Mouse (Mus musculus) left cerebral cortex, adult 2 months (tissue): ENCODE data around the gene Creb3l1. TPM values are rescaled to one million over a fixed set of nuclear protein-coding genes. Genes with fewer than 3 reads are reported as not detected.

Experiments used
- DNase-seq, 2 experiments: peaks; one replicate each; pipeline ENCODE4 v3.0.0; 2021 to 2022; ENCODE audit warnings: low spot score in 2 of 2, mixed read lengths in 1 of 2; ENCODE audit errors: extremely low spot score in 1 of 2
- H3K27ac ChIP-seq: fragments of 200-600 bp; 2 replicates; pipeline ENCODE4 v1.8.1; 2022
- H3K4me3 ChIP-seq: fragments of 200-600 bp; 2 replicates; pipeline ENCODE4 v1.8.1; 2022
- CTCF ChIP-seq: fragments of 200-600 bp; IDR thresholded peaks from 2 replicates; pipeline ENCODE4 v1.8.1; 2022; ENCODE audit warnings: antibody characterized with exemption, mild to moderate bottlenecking, moderate library complexity
- intact Hi-C: fragments of 180-260 bp; cut with DNase I; formaldehyde crosslinking; loops from one replicate; pipeline ENCODE4 v1.15.1; 2025
- total RNA-seq, 2 experiments: library from RNA; stranded (reverse); gene quantifications; 2 replicates each; pipeline ENCODE4 v1.2.3; 2021

Creb3l1 gene
- total RNA-seq, 2 experiments from 2014 or later: 2.3 TPM

DNA sequence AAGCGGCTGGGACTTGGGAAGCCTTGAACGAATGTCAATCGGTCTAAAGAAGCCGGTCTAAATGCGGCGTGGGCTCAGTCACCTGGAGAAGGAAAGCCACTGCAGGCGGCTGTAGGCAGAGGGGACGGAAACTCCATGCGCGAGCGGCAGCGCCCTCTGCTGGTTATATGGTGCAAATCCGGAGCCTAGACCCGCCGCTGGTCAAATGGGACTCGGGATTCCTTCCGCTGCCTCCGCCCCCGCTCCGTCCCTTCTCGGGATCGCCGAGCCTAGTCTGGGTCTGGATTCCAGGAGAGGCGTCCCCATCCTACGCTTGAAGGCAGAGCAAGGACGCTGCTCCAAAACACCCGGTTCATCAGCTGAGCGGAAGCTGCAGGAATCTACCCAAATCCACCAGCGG lies 34.2 kb upstream of the Creb3l1 start:
- peak overlapping the region; percentile 97 for H3K27ac ChIP-seq
- peak; percentile 95 to 98 for DNase-seq
- TF ChIP-seq CTCF: peak; percentile 93
- intact Hi-C loops: loop anchor here (1.0 to 10.0 kb wide), 6 partner anchors 51 to 284 kb away; partner anchors contain the start of genes Chrm4 and Gm9821
- H3K4me3 ChIP-seq: peak overlapping the region; percentile 71

DNA sequence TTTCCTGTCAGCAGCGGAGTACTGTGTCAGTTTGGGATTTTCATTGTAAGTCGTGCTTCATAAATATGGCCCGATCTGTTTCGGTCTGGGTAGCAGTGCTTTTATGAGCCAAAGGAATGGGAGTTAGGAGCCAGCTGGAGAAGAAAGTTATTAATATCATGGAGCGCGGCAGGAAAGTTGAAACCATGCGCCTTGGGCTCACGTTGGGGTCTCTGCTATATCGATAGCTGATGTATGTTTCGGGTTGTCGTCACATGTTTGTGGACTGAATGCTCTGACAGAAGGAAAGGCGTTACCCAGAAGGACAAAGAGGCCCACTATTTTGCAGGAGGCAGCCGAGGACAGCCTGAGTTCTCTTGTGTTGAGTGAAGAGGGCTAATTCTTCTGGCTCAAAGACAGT lies 32.5 kb upstream of the Creb3l1 start:
- intact Hi-C loops: loop anchor here (5.0 to 10.0 kb wide), 3 partner anchors 109 to 282 kb away; partner anchors contain the start of genes Chrm4 and Gm9821
- TF ChIP-seq CTCF: no peak
- Histone ChIP-seq H3K4me3 (no peak overlapping the region), H3K27ac (no peak overlapping the region)
- no peak for DNase-seq

DNA sequence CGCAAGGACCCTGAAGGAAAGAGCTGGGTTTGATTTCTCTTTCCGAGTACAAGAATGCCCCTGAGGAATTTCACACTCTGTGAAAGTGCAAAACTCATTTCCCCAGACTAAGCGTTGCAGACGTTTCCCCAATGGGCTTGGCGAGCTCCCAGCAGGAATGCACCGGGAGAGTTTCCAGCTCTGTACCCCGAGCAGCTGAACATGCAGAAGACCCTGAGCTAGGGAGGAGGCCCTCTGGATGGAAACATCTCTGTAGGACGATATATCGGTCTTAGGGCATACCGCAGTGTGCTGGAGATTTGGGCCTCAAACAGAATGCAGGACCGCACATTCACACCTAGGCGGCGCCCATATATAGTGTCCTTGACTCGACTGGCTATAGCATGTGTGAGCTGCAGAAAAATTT lies 31.5 kb upstream of the Creb3l1 start:
- peak; percentile 65 for TF ChIP-seq CTCF
- H3K27ac ChIP-seq: peak overlapping the region; percentile 71
- intact Hi-C loops: loop anchor here (5.0 to 10.0 kb wide), 3 partner anchors 109 to 281 kb away; partner anchors contain the start of genes Chrm4 and Gm9821

DNA sequence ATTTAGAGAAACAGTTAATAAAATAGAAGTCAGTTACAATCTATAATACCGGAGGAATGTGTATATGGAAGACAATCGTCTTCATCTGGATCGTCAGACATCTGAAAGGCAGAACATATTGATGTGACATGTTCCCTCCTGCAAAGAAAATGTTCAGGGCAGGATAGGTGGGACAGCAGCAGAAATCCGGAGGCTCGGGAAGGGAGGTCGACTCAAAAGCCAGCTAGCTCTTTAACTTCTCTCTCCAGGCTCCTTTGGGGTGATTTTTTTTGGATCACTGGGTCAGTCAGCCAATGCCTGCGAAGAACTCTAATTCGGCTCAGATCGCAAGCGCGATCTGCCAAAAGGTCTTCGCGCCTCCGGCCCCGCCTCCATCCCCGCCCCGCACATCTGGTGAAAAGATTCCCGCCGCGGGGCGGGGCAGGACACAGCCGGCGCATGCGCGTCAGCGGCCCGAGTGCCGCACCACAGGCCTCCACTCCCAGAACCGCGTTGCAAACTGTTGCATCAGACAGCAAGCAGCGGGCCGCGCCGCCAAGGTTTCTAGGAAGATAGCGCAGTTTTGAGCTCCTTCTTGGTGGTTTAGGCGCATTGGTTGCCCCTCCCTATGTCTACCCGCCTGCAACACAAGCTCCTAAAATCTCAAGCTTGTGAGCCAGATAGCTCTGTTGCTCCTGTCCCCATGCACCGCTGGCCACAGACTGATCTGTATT lies 31.0 kb upstream of the Creb3l1 start:
- intact Hi-C loops: loop anchor here (5.0 to 10.0 kb wide), 3 partner anchors 108 to 280 kb away; partner anchors contain the start of genes Chrm4 and Gm9821
- H3K4me3 ChIP-seq: peak overlapping the region; percentile 41
- H3K27ac ChIP-seq: peak overlapping the region; percentile 71
- peak; percentile 86 to 89 for DNase-seq
- TF ChIP-seq CTCF: no peak

More for the DNA sequence above, 31.5 kb upstream of the Creb3l1 start:
- H3K4me3 ChIP-seq: peak overlapping the region; percentile 41
- DNase-seq: peak; percentile 34 to 43

DNA sequence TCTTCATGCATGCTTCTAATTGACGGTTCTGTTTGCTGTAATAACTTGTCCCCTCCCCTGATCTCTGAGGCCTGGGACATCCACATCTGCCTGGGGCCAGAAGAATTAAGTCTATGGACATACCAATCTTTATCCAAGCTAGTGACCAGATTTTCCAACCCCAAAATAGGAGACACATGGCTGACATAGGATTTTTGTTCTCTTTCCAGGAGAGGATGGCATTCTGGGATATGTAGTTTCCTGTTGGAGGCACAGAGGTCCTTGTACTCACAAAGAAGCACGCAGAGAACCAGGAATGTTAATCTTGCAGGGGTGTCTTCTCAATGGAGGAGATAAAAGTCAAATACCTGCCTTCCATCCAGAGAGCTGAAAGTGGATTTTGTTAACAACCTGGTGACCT lies 28.5 kb upstream of the Creb3l1 start:
- intact Hi-C loops: loop anchor here (10.0 kb wide), 1 partner anchor 278 kb away; no protein-coding TSS in a partner anchor
- no peak overlapping the region for H3K4me3 ChIP-seq
- no peak for DNase-seq
- peak overlapping the region; percentile 74 for H3K27ac ChIP-seq
- TF ChIP-seq CTCF: no peak

DNA sequence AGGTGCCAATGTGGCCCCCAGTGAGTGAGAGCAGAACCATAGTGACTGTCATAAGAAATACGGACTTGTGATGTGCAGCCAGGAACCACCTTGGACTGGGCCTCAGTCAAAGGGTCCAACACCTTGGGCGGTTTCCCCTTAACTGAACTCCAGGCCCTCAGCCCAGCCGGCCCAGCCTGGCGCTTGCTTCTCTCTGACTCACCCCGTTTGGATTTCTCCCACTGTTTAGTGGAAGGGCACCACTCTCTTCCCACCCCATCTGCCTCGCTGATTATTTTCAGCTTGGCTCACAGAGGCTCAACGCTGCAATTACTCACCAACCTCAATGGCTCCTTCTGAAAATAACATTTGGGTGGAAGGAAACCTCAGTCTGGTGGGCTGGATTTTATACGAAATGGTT lies 27.9 kb upstream of the Creb3l1 start:
- Histone ChIP-seq H3K27ac (peak overlapping the region; percentile 32; the same call in 1 of the 2 replicates), H3K4me3 (no peak overlapping the region)
- intact Hi-C loops: loop anchor here (10.0 kb wide), 1 partner anchor 277 kb away; no protein-coding TSS in a partner anchor
- no peak for TF ChIP-seq CTCF
- DNase-seq: peak; percentile 41 to 54

DNA sequence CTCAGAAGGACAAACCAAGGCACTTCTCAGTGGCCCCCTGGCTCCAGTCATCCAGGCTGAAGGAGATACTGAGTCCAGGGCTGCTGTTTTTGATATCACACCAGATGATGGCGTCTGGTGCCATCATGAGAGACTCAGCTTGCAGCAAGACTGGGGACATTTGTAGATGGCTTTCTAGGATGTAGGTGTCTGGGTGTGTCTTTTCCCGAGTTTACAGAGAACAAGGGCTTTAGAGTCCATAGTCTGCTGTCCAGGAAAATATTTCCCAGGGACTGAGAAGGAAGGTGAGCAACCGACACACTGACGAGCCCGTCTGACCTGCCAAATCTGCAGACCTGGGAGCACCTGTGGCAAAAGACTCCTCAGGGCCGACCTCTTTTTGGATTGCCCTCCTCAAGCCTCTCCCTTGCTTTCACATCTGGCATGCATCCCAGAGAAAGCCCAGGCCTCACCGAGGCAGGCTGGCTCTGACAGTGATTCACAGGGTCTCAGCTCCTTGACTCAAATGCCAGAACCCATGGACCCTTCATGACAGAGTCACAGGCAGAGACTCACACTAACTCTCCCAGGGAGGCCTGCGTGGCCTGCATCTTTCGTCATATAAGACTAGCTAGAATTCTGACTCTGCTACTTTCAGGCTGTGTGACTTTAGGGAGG lies 23.9 kb upstream of the Creb3l1 start:
- no peak overlapping the region for H3K4me3 ChIP-seq
- DNase-seq: no peak
- no peak for TF ChIP-seq CTCF
- no peak overlapping the region for H3K27ac ChIP-seq
- intact Hi-C loops: no loop called here

DNA sequence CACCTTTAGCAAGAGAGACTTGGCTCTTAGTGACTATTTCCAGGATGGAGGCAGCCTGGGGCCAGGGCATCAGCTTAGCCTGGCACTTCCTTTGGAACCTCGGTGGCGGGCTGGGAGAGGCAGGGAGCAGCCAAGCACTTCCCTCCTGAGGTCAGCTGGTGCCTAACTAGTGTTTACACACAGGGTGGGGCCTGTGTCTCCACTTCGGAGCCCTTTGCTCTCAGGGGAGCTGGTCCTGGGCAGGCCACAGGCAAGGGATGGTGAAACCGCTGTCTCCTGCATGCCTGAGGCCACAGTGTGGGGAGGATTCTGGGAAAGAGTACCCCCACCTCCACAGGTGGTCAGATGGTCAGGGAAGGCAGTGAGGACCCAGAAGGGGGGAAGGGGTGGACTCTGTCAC lies 23.3 kb upstream of the Creb3l1 start:
- no peak for DNase-seq
- Histone ChIP-seq H3K27ac (no peak overlapping the region), H3K4me3 (no peak overlapping the region)
- TF ChIP-seq CTCF: no peak
- intact Hi-C loops: no loop called here

DNA sequence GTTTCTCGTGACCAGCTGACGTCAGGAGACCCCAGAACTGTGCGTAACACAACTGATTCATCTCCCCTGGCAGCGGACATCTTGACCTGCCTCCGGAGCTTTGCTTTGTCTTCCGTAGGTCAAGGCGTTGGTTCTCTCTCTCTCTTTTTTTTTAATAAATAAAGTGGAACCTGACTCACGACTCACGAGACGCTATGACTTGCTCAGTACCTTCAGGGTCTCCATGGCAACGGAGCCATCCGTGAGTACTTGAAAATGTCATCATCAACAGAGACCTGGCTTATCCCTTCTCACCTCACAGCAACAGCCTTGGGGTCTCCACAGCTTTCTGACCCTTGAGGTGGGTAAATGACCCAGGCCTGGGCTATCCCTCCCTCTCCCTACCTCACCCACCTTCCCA lies 19.0 kb upstream of the Creb3l1 start:
- H3K27ac ChIP-seq: no peak overlapping the region
- no peak for DNase-seq
- no peak overlapping the region for H3K4me3 ChIP-seq
- intact Hi-C loops: no loop called here
- no peak for TF ChIP-seq CTCF

DNA sequence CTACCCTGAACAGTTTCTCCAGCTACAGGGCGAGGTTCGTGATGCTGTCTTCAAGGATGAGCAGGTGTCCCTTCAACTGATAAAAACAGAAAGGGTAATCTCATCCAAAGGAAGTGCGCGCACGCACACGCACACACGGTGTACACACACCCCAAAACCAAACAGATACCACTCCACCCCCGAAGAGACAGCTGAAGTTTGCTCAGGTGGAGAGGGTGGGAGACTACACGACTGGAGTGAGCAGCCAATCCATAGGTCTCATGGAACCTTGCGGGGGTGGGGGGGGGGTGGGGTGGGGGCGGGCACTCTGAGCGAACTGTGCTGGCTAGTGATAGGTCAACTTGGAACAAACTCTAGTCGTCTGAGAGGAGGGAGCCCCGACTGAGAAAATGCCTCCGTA lies 17.2 kb upstream of the Creb3l1 start:
- Histone ChIP-seq H3K27ac (no peak overlapping the region), H3K4me3 (no peak overlapping the region)
- TF ChIP-seq CTCF: no peak
- no peak for DNase-seq
- intact Hi-C loops: no loop called here

DNA sequence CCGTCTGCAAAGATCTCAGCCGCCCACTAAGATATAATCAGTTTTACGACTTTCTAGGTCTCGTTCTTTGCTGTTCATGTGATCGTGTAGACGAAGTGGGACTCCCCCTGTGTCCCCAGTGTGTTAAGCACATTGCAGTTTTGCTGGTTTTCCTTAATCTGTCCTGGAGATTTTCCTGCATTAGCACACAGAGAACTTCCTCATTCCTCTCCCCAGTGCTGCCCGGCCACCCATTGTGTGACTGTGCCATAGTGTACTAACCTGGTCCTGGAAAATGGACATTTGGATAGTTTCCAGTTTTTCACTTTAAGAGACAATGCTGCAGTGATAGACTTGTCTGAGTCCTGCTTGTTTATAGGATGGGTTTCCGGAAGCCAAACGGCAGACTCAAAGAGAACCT lies 10.0 kb upstream of the Creb3l1 start:
- no peak for DNase-seq
- Histone ChIP-seq H3K27ac (no peak overlapping the region), H3K4me3 (no peak overlapping the region)
- TF ChIP-seq CTCF: no peak
- intact Hi-C loops: no loop called here

DNA sequence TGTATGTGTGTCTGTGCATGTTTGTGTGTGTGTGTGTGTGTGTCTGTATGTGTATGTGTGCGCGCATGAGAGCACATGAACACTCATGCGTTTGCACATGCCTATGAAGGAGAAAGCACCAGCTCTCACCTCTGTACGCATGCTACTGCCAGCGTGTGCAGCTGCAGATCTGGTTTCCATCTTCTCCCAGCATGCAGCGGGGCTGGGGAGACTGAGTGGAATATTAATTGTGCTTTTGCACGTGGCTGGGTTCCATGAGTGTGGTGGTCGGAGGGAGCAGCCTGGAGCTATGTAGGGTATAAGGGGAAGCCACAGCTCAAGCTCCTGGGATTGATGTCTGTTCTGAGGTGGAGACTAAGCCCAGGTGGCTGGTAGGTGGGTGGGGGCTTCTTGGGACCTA lies 6.3 kb upstream of the Creb3l1 start:
- DNase-seq: no peak
- intact Hi-C loops: no loop called here

More for the DNA sequence above, 6.3 kb upstream of the Creb3l1 start:
- H3K4me3 ChIP-seq: no peak overlapping the region
- H3K27ac ChIP-seq: no peak overlapping the region
- no peak for TF ChIP-seq CTCF
